Mouse (Mus musculus): ENCODE results near the gene Hipk1.

- TF ChIP-seq CTCF (IDR thresholded peaks at IDR 0.05; ENCODE audit: low read depth): no peak
- no peak for TF ChIP-seq EP300 (IDR thresholded peaks at IDR 0.05; ENCODE audit: low read depth)
Observed at GRCm38 (mm10) chr3:103835272-103835950, 44.0 kb upstream of the Hipk1 start.

All from liver, postnatal 0 days (tissue).